Mouse (Mus musculus) liver, postnatal 0 days (tissue): Measurements from ENCODE around the gene Atp2b2. TPM values are rescaled to one million over a fixed set of nuclear protein-coding genes. Genes with fewer than 3 reads are reported as not detected.

Experiments used
- ATAC-seq: fragments of 200-750 bp; cut with Nextera tagmentation; 2 replicates; pipeline ENCODE4 v1.8.0; 2017; ENCODE audit warnings: mild to moderate bottlenecking, moderate library complexity
- DNase-seq: peaks from one replicate; pipeline ENCODE4 v3.0.0-alpha.2; 2016
- H3K27ac ChIP-seq: fragments of 300-500 bp; sonication (generic); 2 replicates; pipeline ENCODE4 v1.5.1; 2014; ENCODE audit warnings: antibody characterized with exemption, moderate library complexity, mild to moderate bottlenecking, low read depth
- H3K27me3 ChIP-seq: fragments of 300-500 bp; sonication (generic); 2 replicates; pipeline ENCODE4 v1.6.1; 2014; ENCODE audit warnings: low read length, control low read depth, mixed read lengths; ENCODE audit not compliant: insufficient read depth
- H3K36me3 ChIP-seq: fragments of 300-500 bp; sonication (generic); replicated peaks from 2 replicates; pipeline ENCODE4 v1.6.1; 2014; ENCODE audit warnings: mild to moderate bottlenecking, control low read depth, low read length, moderate library complexity, mixed read lengths; ENCODE audit not compliant: insufficient read depth
- H3K4me1 ChIP-seq: fragments of 300-500 bp; sonication (generic); 2 replicates; pipeline ENCODE4 v1.6.1; 2014; ENCODE audit warnings: antibody characterized with exemption, mild to moderate bottlenecking, control low read depth; ENCODE audit not compliant: insufficient read depth
- H3K4me2 ChIP-seq: fragments of 300-500 bp; sonication (generic); 2 replicates; pipeline ENCODE4 v1.6.1; 2014; ENCODE audit warnings: low read depth, mild to moderate bottlenecking, low read length, moderate library complexity, mixed read lengths
- H3K4me3 ChIP-seq: fragments of 300-500 bp; sonication (generic); 2 replicates; pipeline ENCODE4 v1.5.1; 2014; ENCODE audit warnings: low read depth, low read length
- H3K9ac ChIP-seq: fragments of 300-500 bp; sonication (generic); replicated peaks from 2 replicates; pipeline ENCODE4 v1.6.1; 2014; ENCODE audit warnings: mild to moderate bottlenecking, moderate library complexity
- H3K9me3 ChIP-seq: fragments of 300-500 bp; sonication (generic); 2 replicates; pipeline ENCODE4 v1.6.1; 2016; ENCODE audit warnings: mild to moderate bottlenecking, control low read depth, low read length, mixed read lengths
- CTCF ChIP-seq: sonication (generic); IDR thresholded peaks from 2 replicates; pipeline ENCODE4 v1.5.1; 2016; ENCODE audit warnings: antibody characterized with exemption, low read depth
- EP300 ChIP-seq: IDR thresholded peaks from 2 replicates; pipeline ENCODE4 v1.6.1; 2016; ENCODE audit warnings: antibody characterized with exemption, low read depth, mild to moderate bottlenecking
- WGBS: fragments of 180-500 bp; shearing (Covaris S2); extraction: QIAGEN DNeasy Blood & Tissue Kit; methylation state at CpG from one replicate; pipeline ENCODE4 v1.1.7; 2014; ENCODE audit not compliant: insufficient replicate concordance; 5-methylcytosine and 5-hydroxymethylcytosine counted together
- polyA plus RNA-seq: library from polyadenylated mRNA; unstranded; fragments of >200 nt; fragmentation: Nextera tagmentation; extraction: Ambion mirVana; gene quantifications from 2 replicates; pipeline ENCODE4 v1.2.1, GENCODE M21; 2015

Atp2b2 gene
- polyA plus RNA-seq, 1 experiment from 2014 or later, result 0.41 TPM

DNA sequence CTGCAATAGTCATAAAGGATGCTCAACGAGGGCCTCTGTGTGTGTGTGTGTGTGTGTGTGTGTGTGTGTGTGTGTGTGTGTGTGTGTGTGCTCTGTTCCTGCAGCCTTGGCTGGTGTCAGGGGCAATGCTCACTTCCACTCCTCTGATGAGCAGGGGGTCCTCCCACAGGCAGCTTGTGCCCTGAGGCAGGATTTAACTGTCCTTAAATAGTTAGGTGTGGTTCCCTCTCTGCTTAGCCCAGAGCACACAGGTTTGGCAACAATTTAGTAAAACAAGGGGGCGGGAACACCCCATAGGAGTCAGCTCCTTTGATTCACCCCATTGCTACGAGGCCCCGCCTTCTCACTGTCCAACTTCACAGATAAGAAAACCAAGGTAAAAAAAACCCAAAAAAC is 181.0 kb downstream of the Atp2b2 start:
- Histone ChIP-seq H3K4me1 (peaks cover 3% of the 10 kb centered on the region; the same call in 1 of the 2 replicates), H3K36me3 (no peaks in the 10 kb centered on the region), H3K4me3 (no peak overlapping the region), H3K9ac (no peak overlapping the region), H3K27ac (no peak overlapping the region), H3K9me3 (no peaks in the 10 kb centered on the region), H3K4me2 (no peak overlapping the region), H3K27me3 (no peaks in the 10 kb centered on the region)
- DNase-seq (no peak), ATAC-seq (no peak)
- 52% methylated on average over 4 of the region's 4 CpGs for WGBS
- TF ChIP-seq EP300 (no peak), CTCF (no peak)

DNA sequence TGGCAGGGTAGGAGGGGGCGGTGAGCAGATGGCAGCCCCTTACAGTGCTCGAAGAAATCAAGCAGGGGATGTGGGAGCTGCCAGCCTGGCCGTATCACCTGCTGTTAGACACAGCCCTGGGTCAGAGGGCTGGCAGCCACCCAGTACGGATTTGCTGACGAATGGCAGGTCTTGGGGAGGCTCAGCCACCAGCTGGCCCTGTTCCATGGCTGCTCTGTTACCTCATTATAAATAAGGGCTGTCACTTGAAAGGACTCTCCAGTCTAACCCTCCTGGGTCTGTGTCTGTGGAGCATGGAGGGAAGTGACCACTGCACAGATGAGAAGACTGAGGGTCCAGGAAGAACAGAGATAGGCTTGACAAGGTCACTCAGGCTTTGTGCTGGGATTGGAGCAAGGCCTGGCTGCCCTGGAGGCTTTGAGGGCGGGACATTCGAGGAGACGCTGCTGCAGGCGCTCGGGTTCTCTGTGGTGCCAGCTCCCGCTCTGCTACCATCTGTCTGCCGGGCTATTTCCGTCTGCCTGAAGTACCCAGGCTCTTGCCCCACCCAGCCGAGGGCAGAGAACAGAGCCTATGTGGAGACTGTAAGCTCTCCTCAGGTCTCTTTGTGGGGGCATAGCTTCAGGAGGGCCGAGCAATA is 181.6 kb downstream of the Atp2b2 start:
- no peak for ATAC-seq
- Histone ChIP-seq H3K4me1 (no peaks in the 10 kb centered on the region), H3K4me2 (no peak overlapping the region), H3K36me3 (no peaks in the 10 kb centered on the region), H3K9me3 (no peaks in the 10 kb centered on the region), H3K27ac (no peak overlapping the region), H3K4me3 (no peak overlapping the region), H3K9ac (no peak overlapping the region), H3K27me3 (no peaks in the 10 kb centered on the region)
- 63% methylated on average over 15 of the region's 15 CpGs for WGBS
- TF ChIP-seq CTCF (no peak), EP300 (no peak)
- DNase-seq, result no peak

- DNase-seq (no peak), ATAC-seq (no peak)
- H3K27ac ChIP-seq, result no peak overlapping the region
- H3K27me3 ChIP-seq, result no peaks in the 10 kb centered on the region
- WGBS, result 51% methylated on average over 9 of the region's 9 CpGs
- H3K4me3 ChIP-seq, result no peak overlapping the region
- no peaks in the 10 kb centered on the region for H3K36me3 ChIP-seq
- H3K9me3 ChIP-seq, result no peaks in the 10 kb centered on the region
- TF ChIP-seq CTCF, result no peak
- TF ChIP-seq EP300, result no peak
- H3K4me1 ChIP-seq, result no peaks in the 10 kb centered on the region
- H3K4me2 ChIP-seq, result no peak overlapping the region
- no peak overlapping the region for H3K9ac ChIP-seq
Observed at GRCm38 (mm10) chr6:113860023-113860734, 182.2 kb downstream of the Atp2b2 start.

DNA sequence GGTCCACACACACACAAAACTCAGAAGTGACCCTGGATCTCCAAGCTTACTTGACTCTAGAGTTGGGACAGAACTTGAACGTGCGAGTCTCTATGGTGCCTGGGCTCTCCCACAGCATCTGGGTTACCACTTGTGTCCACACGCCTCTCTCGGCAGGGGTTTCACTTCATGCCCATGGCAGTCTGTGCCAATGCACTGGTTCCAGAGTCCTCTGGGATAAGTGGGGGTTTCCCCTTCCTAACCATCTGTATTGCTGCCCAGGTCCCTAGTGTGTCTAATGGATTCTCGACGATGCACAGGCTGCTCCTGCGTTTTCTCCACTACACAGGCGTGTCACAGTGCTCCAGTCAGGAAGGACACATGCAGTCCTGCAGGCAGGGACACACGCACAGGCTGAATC is 184.1 kb downstream of the Atp2b2 start:
- Histone ChIP-seq H3K27me3 (no peaks in the 10 kb centered on the region), H3K4me3 (no peak overlapping the region), H3K4me2 (no peak overlapping the region), H3K9ac (no peak overlapping the region), H3K36me3 (no peaks in the 10 kb centered on the region), H3K9me3 (no peaks in the 10 kb centered on the region), H3K27ac (no peak overlapping the region), H3K4me1 (no peaks in the 10 kb centered on the region)
- TF ChIP-seq EP300 (no peak), CTCF (no peak)
- ATAC-seq, result no peak
- 73% methylated on average over 9 of the region's 9 CpGs for WGBS
- no peak for DNase-seq

GRCm38 (mm10) chr6:113857310-113857873 is 185.0 kb downstream of the Atp2b2 start:
- DNase-seq, result no peak
- Histone ChIP-seq H3K4me2 (no peak overlapping the region), H3K4me3 (no peak overlapping the region), H3K36me3 (no peaks in the 10 kb centered on the region), H3K9ac (no peak overlapping the region), H3K27me3 (no peaks in the 10 kb centered on the region), H3K27ac (no peak overlapping the region), H3K4me1 (no peaks in the 10 kb centered on the region), H3K9me3 (no peaks in the 10 kb centered on the region)
- TF ChIP-seq CTCF, result no peak
- no peak for TF ChIP-seq EP300
- WGBS, result 62% methylated on average over 2 of the region's 2 CpGs
- no peak for ATAC-seq

DNA sequence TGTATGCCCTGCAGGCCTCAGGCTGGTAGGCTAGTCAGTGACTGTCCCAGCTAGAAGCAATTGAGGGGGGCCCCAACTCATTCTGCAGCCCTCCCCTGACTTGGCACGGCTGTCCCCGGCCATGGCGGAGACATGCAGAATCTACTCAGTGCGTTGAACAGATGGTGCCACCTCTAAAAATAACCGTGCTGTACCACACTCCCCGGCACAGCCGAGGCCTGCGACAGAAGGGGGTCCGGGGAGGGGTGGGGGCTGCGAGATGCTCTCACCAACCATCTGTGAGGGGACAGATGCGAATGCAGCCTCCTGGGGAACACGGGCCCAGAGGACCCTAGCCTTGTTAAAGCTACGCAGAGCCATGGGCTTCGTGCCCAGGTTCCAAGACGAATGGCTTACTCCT is 185.6 kb downstream of the Atp2b2 start:
- no peak for DNase-seq
- Histone ChIP-seq H3K9ac (no peak overlapping the region), H3K27me3 (no peaks in the 10 kb centered on the region), H3K36me3 (no peaks in the 10 kb centered on the region), H3K27ac (no peak overlapping the region), H3K4me1 (no peaks in the 10 kb centered on the region), H3K4me2 (no peak overlapping the region), H3K4me3 (no peak overlapping the region), H3K9me3 (no peaks in the 10 kb centered on the region)
- 79% methylated on average over 15 of the region's 15 CpGs for WGBS
- TF ChIP-seq EP300 (no peak), CTCF (no peak)
- ATAC-seq, result no peak
